ENCODE assay signal across 10 mouse cellular contexts in the genomic region with DNA sequence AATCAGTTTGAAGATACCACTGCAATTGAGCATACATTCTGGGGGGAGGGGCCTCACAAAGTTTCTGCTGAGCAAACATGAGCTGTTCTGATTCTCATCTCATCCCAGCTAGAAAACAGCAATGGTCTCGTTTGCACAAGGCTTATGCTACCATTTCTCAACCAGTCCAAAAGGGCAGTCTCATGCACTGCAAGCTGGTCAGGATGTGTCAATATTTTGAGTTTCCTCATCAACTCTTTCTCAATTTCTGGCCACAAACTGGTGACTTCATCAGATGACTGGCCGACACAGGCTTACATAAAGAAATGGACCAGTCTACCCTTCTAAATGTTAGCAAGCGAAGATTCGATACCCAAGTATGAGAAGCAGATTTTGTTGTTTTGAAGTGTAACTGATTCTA. TPM values are rescaled to one million over a fixed set of nuclear protein-coding genes. Genes with fewer than 3 reads are reported as not detected.
A peak's percentile ranks its signal among the peaks of the same experiment; 100 is the strongest.
DNase-seq lines count a peak whose midpoint lies in the region; ATAC-seq lines count a peak whose summit lies in the region.
"Had no signal": no experiment of that assay in that cellular context is flagged by ENCODE, and none has a peak within 500 bp of the region (broad histone marks: within the 10 kb centered on the region; RNA-seq: fewer than 3 reads in every experiment).

No protein-coding gene starts in this region.

- peak overlapping the region; percentile 25 for H3K4me2 ChIP-seq in liver, embryonic 12.5 days
- H3K4me2 ChIP-seq in hindbrain, embryonic 13.5 days = no peak overlapping the region
- H3K4me2 ChIP-seq: limb, embryonic 13.5 days had no signal

- ATAC-seq in liver, embryonic 12.5 days = peak; percentile 71
- ATAC-seq in hindbrain, embryonic 13.5 days (ENCODE audit: low FRiP score) = no peak

- no peaks in the 10 kb centered on the region for H3K9me3 ChIP-seq in liver, embryonic 12.5 days (replicated peaks)
- no peaks in the 10 kb centered on the region for H3K9me3 ChIP-seq in hindbrain, embryonic 13.5 days
- no peaks in the 10 kb centered on the region for H3K9me3 ChIP-seq in embryonic facial prominence, embryonic 10.5 days
- H3K9me3 ChIP-seq: limb, embryonic 13.5 days had no signal

- H3K36me3 ChIP-seq in liver, embryonic 12.5 days = peaks cover 10% of the 10 kb centered on the region; the same call in 1 of the 2 replicates
- peaks cover 2% of the 10 kb centered on the region; the same call in 1 of the 2 replicates for H3K36me3 ChIP-seq in hindbrain, embryonic 13.5 days
- peaks cover 57% of the 10 kb centered on the region for H3K36me3 ChIP-seq in embryonic facial prominence, embryonic 10.5 days (replicated peaks)

- DNase-seq in Muller cell, postnatal 12 days (ENCODE audit: inconsistent ontology term) = peak; percentile 20
- DNase-seq in adrenal gland, postnatal 14 days = peak; percentile 58
- DNase-seq in monocyte, adult 2 months (ENCODE audit: low read depth in 1 of 2, low spot score in 2 of 2) = peak; percentile 63 to 84
- no peak for DNase-seq in embryonic facial prominence, embryonic 10.5 days (ENCODE audit: low spot score)
- DNase-seq in right cerebral cortex, postnatal 14 days = no peak
- DNase-seq: kidney, postnatal 25 days; thymus, postnatal 25 days had no signal

- no peaks in the 10 kb centered on the region for H3K27me3 ChIP-seq in liver, embryonic 12.5 days (replicated peaks)
- H3K27me3 ChIP-seq in hindbrain, embryonic 13.5 days = no peaks in the 10 kb centered on the region
- no peaks in the 10 kb centered on the region for H3K27me3 ChIP-seq in embryonic facial prominence, embryonic 10.5 days (replicated peaks; ENCODE audit: low read depth, poor library complexity, severe bottlenecking)
- H3K27me3 ChIP-seq: limb, embryonic 13.5 days had no signal

- H3K9ac ChIP-seq in liver, embryonic 12.5 days = peak overlapping the region; percentile 40; the same call in 1 of the 2 replicates
- H3K9ac ChIP-seq in hindbrain, embryonic 13.5 days = no peak overlapping the region
- H3K9ac ChIP-seq: limb, embryonic 13.5 days had no signal

- WGBS in liver, embryonic 12.5 days (ENCODE audit: insufficient replicate concordance) = 52% methylated on average over 4 of the region's 4 CpGs
- 86% methylated on average over 4 of the region's 4 CpGs for WGBS in hindbrain, embryonic 13.5 days
- 89% methylated on average over 4 of the region's 4 CpGs for WGBS in embryonic facial prominence, embryonic 10.5 days

- peak overlapping the region; percentile 69 for H3K27ac ChIP-seq in liver, embryonic 12.5 days
- no peak overlapping the region for H3K27ac ChIP-seq in hindbrain, embryonic 13.5 days
- H3K27ac ChIP-seq in embryonic facial prominence, embryonic 10.5 days (replicated peaks) = no peak overlapping the region
- H3K27ac ChIP-seq: limb, embryonic 13.5 days had no signal

- no peak overlapping the region for H3K4me3 ChIP-seq in liver, embryonic 12.5 days
- no peak overlapping the region for H3K4me3 ChIP-seq in hindbrain, embryonic 13.5 days
- no peak overlapping the region for H3K4me3 ChIP-seq in embryonic facial prominence, embryonic 10.5 days
- H3K4me3 ChIP-seq: limb, embryonic 13.5 days had no signal

- H3K4me1 ChIP-seq in liver, embryonic 12.5 days = peaks cover 76% of the 10 kb centered on the region
- peaks cover 30% of the 10 kb centered on the region; the same call in 1 of the 2 replicates for H3K4me1 ChIP-seq in hindbrain, embryonic 13.5 days (replicated peaks)
- peaks cover 11% of the 10 kb centered on the region; the same call in 1 of the 2 replicates for H3K4me1 ChIP-seq in embryonic facial prominence, embryonic 10.5 days

RNA-seq across cellular contexts. Expression of a gene that starts 9.8 kb away (rescaled TPM):
- 97.4 and 101 TPM in 2 replicates for total RNA-seq in adrenal gland, postnatal 14 days (2021)
- 52.4 and 53.2 TPM in 2 replicates for polyA plus RNA-seq in liver, embryonic 12.5 days (2016; fragmentation: Nextera tagmentation; extraction: Ambion mirVana)
- 147 and 149 TPM in 2 replicates for polyA plus RNA-seq in hindbrain, embryonic 13.5 days (2015; fragmentation: Nextera tagmentation; extraction: Ambion mirVana)
- polyA plus RNA-seq in embryonic facial prominence, embryonic 10.5 days (2016; fragmentation: Nextera tagmentation; extraction: Ambion mirVana) = 123 and 126 TPM in 2 replicates

Comparison
In these comparisons a context has a peak if more than half of its experiments do, and no peak if none do; other contexts are left out.
1. DNase-seq: peak in Muller cell, postnatal 12 days (single experiment), adrenal gland, postnatal 14 days (single experiment) and monocyte, adult 2 months (2 of 2); none in embryonic facial prominence, embryonic 10.5 days (single experiment) and right cerebral cortex, postnatal 14 days (single experiment).